Mouse (Mus musculus): Measurements from ENCODE around the gene Trp53.
"Not testable (repeated sequence)": the region's sequence is repeated elsewhere in the genome, so short reads cannot be mapped to it uniquely, and the experiment has no call there.

Trp53 gene

GRCm38 (mm10) chr11:69594853-69595252, 14.7 kb downstream of the Trp53 start:
- DNase-seq (ENCODE audit: low spot score in 2 of 2) = no peak

GRCm38 (mm10) chr11:69599436-69599835, 19.3 kb downstream of the Trp53 start:
- no peak for DNase-seq (ENCODE audit: low spot score in 2 of 2)

- peak; percentile 73 to 74 for DNase-seq (ENCODE audit: low spot score in 2 of 2)
Observed at GRCm38 (mm10) chr11:69600098-69600497, 19.9 kb downstream of the Trp53 start.

GRCm38 (mm10) chr11:69601768-69602167, 21.6 kb downstream of the Trp53 start:
- DNase-seq (ENCODE audit: low spot score in 2 of 2) = no peak

GRCm38 (mm10) chr11:69603516-69603915, 23.4 kb downstream of the Trp53 start:
- DNase-seq (ENCODE audit: low spot score in 2 of 2) = no peak

- DNase-seq (ENCODE audit: low spot score in 2 of 2) = no peak
Observed at GRCm38 (mm10) chr11:69604347-69604746, 24.2 kb downstream of the Trp53 start.

GRCm38 (mm10) chr11:69604795-69605664, 24.9 kb downstream of the Trp53 start:
- no peak for DNase-seq (ENCODE audit: low spot score in 2 of 2)

- DNase-seq (ENCODE audit: low spot score in 2 of 2) = peak; percentile 72 to 73
Observed at GRCm38 (mm10) chr11:69605726-69606490, 25.7 kb downstream of the Trp53 start, which contains the start of gene Atp1b2. Gene Atp1b2 (minus strand): TSS chr11:69605942.

- DNase-seq (ENCODE audit: low spot score in 2 of 2) = no peak
Observed at GRCm38 (mm10) chr11:69606491-69606795, 26.3 kb downstream of the Trp53 start.

- DNase-seq (ENCODE audit: low spot score in 2 of 2) = no peak
Observed at GRCm38 (mm10) chr11:69606832-69607231, 26.7 kb downstream of the Trp53 start.

GRCm38 (mm10) chr11:69608525-69608924, 28.4 kb downstream of the Trp53 start:
- no peak for DNase-seq (ENCODE audit: low spot score in 2 of 2)

GRCm38 (mm10) chr11:69609416-69609815, 29.3 kb downstream of the Trp53 start:
- DNase-seq (ENCODE audit: low spot score in 2 of 2) = no peak

- DNase-seq (ENCODE audit: low spot score in 2 of 2) = no peak
Observed at GRCm38 (mm10) chr11:69610899-69611298, 30.7 kb downstream of the Trp53 start.

- peak; percentile 82 to 88 for DNase-seq (ENCODE audit: low spot score in 2 of 2)
Observed at GRCm38 (mm10) chr11:69613553-69614256, 33.5 kb downstream of the Trp53 start.

GRCm38 (mm10) chr11:69614257-69614588, 34.1 kb downstream of the Trp53 start:
- not testable (repeated sequence) for DNase-seq (ENCODE audit: low spot score in 2 of 2)

GRCm38 (mm10) chr11:69616781-69617180, 36.6 kb downstream of the Trp53 start:
- DNase-seq (ENCODE audit: low spot score in 2 of 2) = no peak

- DNase-seq (ENCODE audit: low spot score in 2 of 2) = no peak
Observed at GRCm38 (mm10) chr11:69617805-69618204, 37.6 kb downstream of the Trp53 start, which contains the start of gene Shbg. Gene Shbg (minus strand): TSS chr11:69617905.

- DNase-seq (ENCODE audit: low spot score in 2 of 2) = no peak
Observed at GRCm38 (mm10) chr11:69620394-69621081, 40.4 kb downstream of the Trp53 start.

- DNase-seq (ENCODE audit: low spot score in 2 of 2) = peak; percentile 61 to 67
Observed at GRCm38 (mm10) chr11:69621571-69622268, 41.6 kb downstream of the Trp53 start, which contains the start of gene Sat2. Gene Sat2 (plus strand): TSS chr11:69622024.

- DNase-seq (ENCODE audit: low spot score in 2 of 2) = no peak
Observed at GRCm38 (mm10) chr11:69622406-69622805, 42.2 kb downstream of the Trp53 start.

- no peak for DNase-seq (ENCODE audit: low spot score in 2 of 2)
Observed at GRCm38 (mm10) chr11:69623006-69623405, 42.8 kb downstream of the Trp53 start.
